Mouse (Mus musculus) right cerebral cortex, postnatal 4 days (tissue): ENCODE measurements around the gene Ctsh.

Source experiments
- DNase-seq: peaks from one replicate; pipeline ENCODE4 v3.0.0-alpha.2; 2022

Ctsh gene

GRCm38 (mm10) chr9:90113651-90114566 lies 60.0 kb downstream of the Ctsh start:
- DNase-seq: peak; percentile 84

GRCm38 (mm10) chr9:90114567-90115307 lies 60.8 kb downstream of the Ctsh start, which contains the start of gene Morf4l1:
Morf4l1 (minus strand) TSS chr9:90114774.
- DNase-seq: peak; percentile 98

GRCm38 (mm10) chr9:90115308-90115700 lies 61.4 kb downstream of the Ctsh start:
- DNase-seq: no peak

- DNase-seq: no peak
Observed at GRCm38 (mm10) chr9:90117234-90117633, 63.3 kb downstream of the Ctsh start.

DNA sequence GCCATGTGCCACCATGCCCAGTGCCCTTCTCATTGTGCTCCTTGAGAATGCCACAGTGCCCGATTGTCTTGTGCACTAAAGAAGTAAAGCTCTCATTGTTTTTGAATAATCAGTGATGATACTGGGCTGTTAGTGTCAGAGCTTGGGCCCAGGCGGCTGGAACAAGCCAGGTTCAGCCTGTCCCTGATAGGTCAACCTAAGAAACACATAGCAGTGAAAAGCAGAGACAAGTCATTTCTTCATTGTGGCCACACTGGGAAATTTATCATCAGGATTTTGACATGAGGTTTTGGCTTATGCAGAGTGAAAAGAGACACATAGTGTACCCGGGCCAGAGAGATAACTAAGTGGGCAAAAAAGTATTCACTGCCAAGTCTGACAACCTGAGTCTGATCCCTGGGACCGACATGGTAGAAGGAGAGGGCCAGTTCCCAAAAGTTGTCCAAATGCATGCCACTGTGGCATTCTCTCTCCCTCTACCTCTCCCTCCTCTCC lies 68.3 kb downstream of the Ctsh start:
- DNase-seq: no peak

GRCm38 (mm10) chr9:90124156-90124872 lies 70.4 kb downstream of the Ctsh start:
- no peak for DNase-seq

GRCm38 (mm10) chr9:90124873-90125245 lies 70.9 kb downstream of the Ctsh start:
- no peak for DNase-seq
